In the genomic region with DNA sequence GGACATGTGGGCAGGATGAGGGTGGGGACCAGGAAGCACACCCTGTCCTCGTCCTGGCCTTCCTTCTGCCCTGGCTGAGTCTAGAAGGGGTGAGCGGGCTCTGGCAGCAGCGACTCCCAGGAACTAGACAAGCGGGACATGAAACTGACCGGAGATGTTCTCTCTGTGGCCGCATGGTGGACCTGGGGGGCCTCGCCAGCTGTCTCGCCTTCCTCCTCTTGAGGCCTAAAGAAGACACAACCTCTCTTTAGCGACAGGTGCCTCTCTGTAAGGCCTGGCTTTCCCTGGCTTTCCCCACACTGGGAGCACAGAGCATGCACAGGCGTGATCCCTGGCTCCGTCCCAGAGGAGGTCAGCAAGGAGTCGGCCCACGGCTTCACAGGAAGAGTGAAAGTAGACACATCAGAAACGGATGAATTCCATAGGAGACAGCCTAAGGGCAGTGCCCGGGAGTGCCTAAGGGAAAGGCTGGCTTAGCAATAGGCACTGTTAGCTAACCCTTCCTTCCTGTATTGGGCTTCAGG, we compare ENCODE assay signal across 13 mouse cellular contexts.
DNase-seq lines count a peak whose midpoint lies in the region; ATAC-seq lines count a peak whose summit lies in the region.
"Had no signal": no experiment of that assay in that cellular context is flagged by ENCODE, and none has a peak within 500 bp of the region (broad histone marks: within the 10 kb centered on the region; RNA-seq: fewer than 3 reads in every experiment).

No protein-coding gene starts in this region.

- ATAC-seq in stomach, embryonic 16.5 days (ENCODE audit: insufficient read depth, low FRiP score), result no peak
- no peak for ATAC-seq in megakaryocyte progenitor cell, adult 5-6 weeks (replicated peaks; ENCODE audit: poor library complexity)
- ATAC-seq: activated CD4-positive, CD25-positive, alpha-beta regulatory T cell, adult 4 months had no signal

- WGBS in heart, embryonic 10.5 days, result 79% methylated on average over 15 of the region's 15 CpGs
- WGBS in stomach, embryonic 16.5 days, result 70% methylated on average over 15 of the region's 15 CpGs

- no peak overlapping the region for H3K4me3 ChIP-seq in heart, embryonic 10.5 days
- H3K4me3 ChIP-seq in stomach, embryonic 16.5 days (replicated peaks; ENCODE audit: low read length), result no peak overlapping the region

- H3K9ac ChIP-seq in stomach, embryonic 16.5 days (ENCODE audit: low read length), result 0 out of 2 replicates have a peak overlapping the region, but pooled peaks have one; percentile 14
- H3K9ac ChIP-seq: hindbrain, embryonic 14.5 days; liver, embryonic 14.5 days had no signal

- H3K27ac ChIP-seq in heart, embryonic 10.5 days, result no peak overlapping the region
- H3K27ac ChIP-seq in stomach, embryonic 16.5 days (ENCODE audit: low read length), result no peak overlapping the region
- H3K27ac ChIP-seq: hindbrain, embryonic 14.5 days; liver, embryonic 14.5 days had no signal

- no peak overlapping the region for H3K4me2 ChIP-seq in stomach, embryonic 16.5 days (ENCODE audit: low read depth, low read length)
- H3K4me2 ChIP-seq: hindbrain, embryonic 14.5 days had no signal

- peaks cover 21% of the 10 kb centered on the region for H3K4me1 ChIP-seq in heart, embryonic 10.5 days
- peaks cover 23% of the 10 kb centered on the region for H3K4me1 ChIP-seq in stomach, embryonic 16.5 days (ENCODE audit: control insufficient read depth, insufficient read depth, low read length)

- peaks cover 13% of the 10 kb centered on the region for H3K27me3 ChIP-seq in heart, embryonic 10.5 days (ENCODE audit: insufficient read depth, poor library complexity, severe bottlenecking)
- no peaks in the 10 kb centered on the region for H3K27me3 ChIP-seq in stomach, embryonic 16.5 days (ENCODE audit: control insufficient read depth, insufficient read depth, low read length)

- no peaks in the 10 kb centered on the region for H3K9me3 ChIP-seq in heart, embryonic 10.5 days
- no peaks in the 10 kb centered on the region for H3K9me3 ChIP-seq in stomach, embryonic 16.5 days (replicated peaks; ENCODE audit: control insufficient read depth, low read length)

- DNase-seq in heart, adult 11 months, result peak; percentile 93
- no peak for DNase-seq in heart, embryonic 10.5 days (ENCODE audit: low spot score)
- peak; percentile 28 for DNase-seq in retina, embryonic 14.5 days (ENCODE audit: low spot score)
- no peak for DNase-seq in retina, postnatal 1 day
- DNase-seq in cerebellum, postnatal 25 days, result peak; percentile 73 to 77
- DNase-seq in left cerebral cortex, adult 18-20 months (ENCODE audit: low spot score in 2 of 2), result no peak
- DNase-seq: B cell, adult 2 months; lung, postnatal 4 days had no signal

- H3K36me3 ChIP-seq in heart, embryonic 10.5 days, result peaks cover 25% of the 10 kb centered on the region; the same call in 1 of the 2 replicates
- no peaks in the 10 kb centered on the region for H3K36me3 ChIP-seq in stomach, embryonic 16.5 days (ENCODE audit: control insufficient read depth, insufficient read depth, low read length)

Comparison
In these comparisons a context has a peak if more than half of its experiments do, and no peak if none do; other contexts are left out.
1. DNase-seq: peak in heart, adult 11 months (single experiment), retina, embryonic 14.5 days (single experiment) and cerebellum, postnatal 25 days (2 of 2); none in heart, embryonic 10.5 days (single experiment), retina, postnatal 1 day (single experiment) and left cerebral cortex, adult 18-20 months (0 of 2).